Mouse (Mus musculus): Measurements from ENCODE around the gene Cobll1.
A peak's percentile ranks its signal among the peaks of the same experiment; 100 is the strongest.

Gene Cobll1

GRCm38 (mm10) chr2:65148928-65149327, 90.3 kb downstream of the Cobll1 start:
- DNase-seq (ENCODE audit: low read depth, low spot score), result no peak

- DNase-seq (ENCODE audit: low read depth, low spot score), result no peak
Measured at GRCm38 (mm10) chr2:65147431-65147830, 91.8 kb downstream of the Cobll1 start.

- peak; percentile 60 for DNase-seq (ENCODE audit: low read depth, low spot score)
Measured at GRCm38 (mm10) chr2:65145421-65146117, 93.6 kb downstream of the Cobll1 start.

GRCm38 (mm10) chr2:65141093-65141661, 98.0 kb downstream of the Cobll1 start:
- DNase-seq (ENCODE audit: low read depth, low spot score), result no peak

GRCm38 (mm10) chr2:65140330-65140922, 98.8 kb downstream of the Cobll1 start:
- no peak for DNase-seq (ENCODE audit: low read depth, low spot score)

GRCm38 (mm10) chr2:65139606-65140329, 99.4 kb downstream of the Cobll1 start:
- DNase-seq (ENCODE audit: low read depth, low spot score), result no peak

- no peak for DNase-seq (ENCODE audit: low read depth, low spot score)
Measured at GRCm38 (mm10) chr2:65138992-65139391, 100.2 kb downstream of the Cobll1 start.

GRCm38 (mm10) chr2:65126141-65126783, 112.9 kb downstream of the Cobll1 start:
- no peak for DNase-seq (ENCODE audit: low read depth, low spot score)

GRCm38 (mm10) chr2:65123702-65124101, 115.5 kb downstream of the Cobll1 start:
- DNase-seq (ENCODE audit: low read depth, low spot score), result no peak

- DNase-seq (ENCODE audit: low read depth, low spot score), result peak; percentile 35
Measured at GRCm38 (mm10) chr2:65121435-65121834, 117.8 kb downstream of the Cobll1 start.

- DNase-seq (ENCODE audit: low read depth, low spot score), result no peak
Measured at GRCm38 (mm10) chr2:65121012-65121411, 118.2 kb downstream of the Cobll1 start.

- no peak for DNase-seq (ENCODE audit: low read depth, low spot score)
Measured at GRCm38 (mm10) chr2:65120112-65120511, 119.1 kb downstream of the Cobll1 start.

- no peak for DNase-seq (ENCODE audit: low read depth, low spot score)
Measured at GRCm38 (mm10) chr2:65119667-65120066, 119.5 kb downstream of the Cobll1 start.

- DNase-seq (ENCODE audit: low read depth, low spot score), result no peak
Measured at GRCm38 (mm10) chr2:65119076-65119475, 120.1 kb downstream of the Cobll1 start.

- DNase-seq (ENCODE audit: low read depth, low spot score), result no peak
Measured at GRCm38 (mm10) chr2:65117859-65118258, 121.3 kb downstream of the Cobll1 start.

- no peak for DNase-seq (ENCODE audit: low read depth, low spot score)
Measured at GRCm38 (mm10) chr2:65116428-65117125, 122.6 kb downstream of the Cobll1 start.

GRCm38 (mm10) chr2:65113191-65113590, 126.0 kb downstream of the Cobll1 start:
- no peak for DNase-seq (ENCODE audit: low read depth, low spot score)

GRCm38 (mm10) chr2:65104569-65104968, 134.6 kb downstream of the Cobll1 start:
- no peak for DNase-seq (ENCODE audit: low read depth, low spot score)

- DNase-seq (ENCODE audit: low read depth, low spot score), result no peak
Measured at GRCm38 (mm10) chr2:65103801-65104200, 135.4 kb downstream of the Cobll1 start.

- DNase-seq (ENCODE audit: low read depth, low spot score), result no peak
Measured at GRCm38 (mm10) chr2:65101388-65101787, 137.8 kb downstream of the Cobll1 start.

GRCm38 (mm10) chr2:65100001-65100400, 139.2 kb downstream of the Cobll1 start:
- DNase-seq (ENCODE audit: low read depth, low spot score), result no peak

All from R1 (cell line).